Mouse (Mus musculus): ENCODE results near the gene 6720489N17Rik. TPM values are rescaled to one million over a fixed set of nuclear protein-coding genes. Genes with fewer than 3 reads are reported as not detected.
"Not testable (repeated sequence)": the region's sequence is repeated elsewhere in the genome, so short reads cannot be mapped to it uniquely, and the experiment has no call there.

6720489N17Rik gene
- polyA plus RNA-seq (2015; fragmentation: Nextera tagmentation; extraction: Ambion mirVana) = 13.7 and 14.8 TPM in 2 replicates

GRCm38 (mm10) chr13:62623577-62624276 is at the start of gene 6720489N17Rik:
Gene 6720489N17Rik, minus strand, starts transcription at chr13:62624182.
- not testable (repeated sequence) for H3K4me1 ChIP-seq, H3K27me3 ChIP-seq, H3K9me3 ChIP-seq, H3K36me3 ChIP-seq
- Histone ChIP-seq H3K27ac (peak within 1 kb of the TSS; percentile 60; the same call in 1 of the 2 replicates), H3K9ac (peak within 1 kb of the TSS; percentile 73), H3K4me2 (peak within 1 kb of the TSS; percentile 59), H3K4me3 (peak within 1 kb of the TSS; percentile 52)
- ATAC-seq (ENCODE audit: insufficient number of reproducible peaks, insufficient read depth, low FRiP score, low TSS enrichment, low read depth) = peak; percentile 98
- under 1% methylated on average over 15 of the region's 15 CpGs for WGBS

- H3K9ac ChIP-seq = peak overlapping the region; percentile 73
- peak overlapping the region; percentile 56 for H3K4me2 ChIP-seq
- 20% methylated on average over 8 of the region's 8 CpGs for WGBS
- H3K27me3 ChIP-seq = no peaks in the 10 kb centered on the region
- H3K4me1 ChIP-seq = no peaks in the 10 kb centered on the region
- peaks cover 14% of the 10 kb centered on the region; the same call in 1 of the 2 replicates for H3K36me3 ChIP-seq
- no peak for ATAC-seq (ENCODE audit: insufficient number of reproducible peaks, insufficient read depth, low FRiP score, low TSS enrichment, low read depth)
- H3K27ac ChIP-seq = no peak overlapping the region
- H3K9me3 ChIP-seq = peaks cover 17% of the 10 kb centered on the region; the same call in 1 of the 2 replicates
- peak overlapping the region; percentile 62 for H3K4me3 ChIP-seq
Observed at GRCm38 (mm10) chr13:62653369-62653743, 29.4 kb upstream of the 6720489N17Rik start.

GRCm38 (mm10) chr13:62652681-62653368 is 28.8 kb upstream of the 6720489N17Rik start:
- not testable (repeated sequence) for H3K27me3 ChIP-seq, H3K27ac ChIP-seq, H3K4me1 ChIP-seq
- Histone ChIP-seq H3K36me3 (peaks cover 14% of the 10 kb centered on the region; the same call in 1 of the 2 replicates), H3K4me3 (peak overlapping the region; percentile 62), H3K9ac (peak overlapping the region; percentile 73), H3K9me3 (peaks cover 21% of the 10 kb centered on the region), H3K4me2 (peak overlapping the region; percentile 56)
- peak; percentile 89 for ATAC-seq (ENCODE audit: insufficient number of reproducible peaks, insufficient read depth, low FRiP score, low TSS enrichment, low read depth)
- 2% methylated on average over 16 of the region's 16 CpGs for WGBS

GRCm38 (mm10) chr13:62627071-62627470 is 3.1 kb upstream of the 6720489N17Rik start:
- not testable (repeated sequence) for H3K9me3 ChIP-seq; H3K27me3 ChIP-seq; H3K9ac ChIP-seq; H3K27ac ChIP-seq; H3K4me1 ChIP-seq; H3K4me3 ChIP-seq; H3K4me2 ChIP-seq; H3K36me3 ChIP-seq; ATAC-seq (ENCODE audit: insufficient number of reproducible peaks, insufficient read depth, low FRiP score, low TSS enrichment, low read depth)
- WGBS = 53% methylated on average over 1 of the region's 1 CpGs

GRCm38 (mm10) chr13:62624277-62624665 is 289 bp upstream of the 6720489N17Rik start:
- not testable (repeated sequence) for H3K4me1 ChIP-seq; H3K27ac ChIP-seq; H3K9me3 ChIP-seq; ATAC-seq (ENCODE audit: insufficient number of reproducible peaks, insufficient read depth, low FRiP score, low TSS enrichment, low read depth); H3K27me3 ChIP-seq; H3K36me3 ChIP-seq
- Histone ChIP-seq H3K4me3 (peak overlapping the region; percentile 52), H3K9ac (peak overlapping the region; percentile 73; the same call in 1 of the 2 replicates), H3K4me2 (peak overlapping the region; percentile 59)
- 6% methylated on average over 7 of the region's 7 CpGs for WGBS

- not testable (repeated sequence) for H3K9ac ChIP-seq; ATAC-seq (ENCODE audit: insufficient number of reproducible peaks, insufficient read depth, low FRiP score, low TSS enrichment, low read depth); H3K27ac ChIP-seq; H3K4me3 ChIP-seq; H3K36me3 ChIP-seq; H3K4me1 ChIP-seq; H3K4me2 ChIP-seq; H3K27me3 ChIP-seq; H3K9me3 ChIP-seq
- WGBS = 94% methylated on average over 4 of the region's 4 CpGs
Observed at GRCm38 (mm10) chr13:62617449-62617848, 6.5 kb downstream of the 6720489N17Rik start.

GRCm38 (mm10) chr13:62571099-62571498 is 52.9 kb downstream of the 6720489N17Rik start, which contains the start of gene Zfp934:
Gene Zfp934, minus strand, starts transcription at chr13:62571199.
- H3K27me3 ChIP-seq; ATAC-seq (ENCODE audit: insufficient number of reproducible peaks, insufficient read depth, low FRiP score, low TSS enrichment, low read depth); H3K27ac ChIP-seq; H3K4me3 ChIP-seq; H3K9ac ChIP-seq; H3K4me1 ChIP-seq; H3K4me2 ChIP-seq; H3K9me3 ChIP-seq; H3K36me3 ChIP-seq: not testable (repeated sequence)
- 83% methylated on average over 3 of the region's 6 CpGs for WGBS

- not testable (repeated sequence) for H3K9ac ChIP-seq; H3K9me3 ChIP-seq; H3K4me1 ChIP-seq; ATAC-seq (ENCODE audit: insufficient number of reproducible peaks, insufficient read depth, low FRiP score, low TSS enrichment, low read depth); H3K27ac ChIP-seq; H3K4me3 ChIP-seq; H3K4me2 ChIP-seq; H3K36me3 ChIP-seq; H3K27me3 ChIP-seq
- WGBS = 24% methylated on average over 1 of the region's 1 CpGs
Observed at GRCm38 (mm10) chr13:62561696-62562095, 62.3 kb downstream of the 6720489N17Rik start.

GRCm38 (mm10) chr13:62558189-62559110 is 65.5 kb downstream of the 6720489N17Rik start, which contains the start of gene Zfp935:
Gene Zfp935, minus strand, starts transcription at chr13:62558511.
- Histone ChIP-seq H3K9me3 (peaks cover 19% of the 10 kb centered on the region), H3K4me3 (peak within 1 kb of the TSS; percentile 51), H3K9ac (peak within 1 kb of the TSS; percentile 72), H3K36me3 (peaks cover 19% of the 10 kb centered on the region), H3K4me2 (peak within 1 kb of the TSS; percentile 51)
- WGBS = 5% methylated on average over 27 of the region's 27 CpGs
- ATAC-seq (ENCODE audit: insufficient number of reproducible peaks, insufficient read depth, low FRiP score, low TSS enrichment, low read depth); H3K4me1 ChIP-seq; H3K27me3 ChIP-seq; H3K27ac ChIP-seq: not testable (repeated sequence)
